Mouse (Mus musculus): ENCODE measurements around the gene 3110009E18Rik. TPM values are rescaled to one million over a fixed set of nuclear protein-coding genes. Genes with fewer than 3 reads are reported as not detected.
A peak's percentile ranks its signal among the peaks of the same experiment; 100 is the strongest.
"Not testable (repeated sequence)": the region's sequence is repeated elsewhere in the genome, so short reads cannot be mapped to it uniquely, and the experiment has no call there.

Gene 3110009E18Rik
- total and polyA plus RNA-seq, 3 experiments: 15.1 to 16.5 TPM; not detected in 1

GRCm38 (mm10) chr1:120093482-120094134, 27.4 kb upstream of the 3110009E18Rik start:
- TF ChIP-seq ZC3H11A (IDR thresholded peaks at IDR 0.05; ENCODE audit: low read depth, low read length) (peak; percentile 74), CTCF (IDR thresholded peaks at IDR 0.05 in 2 of 3, conservative IDR thresholded peaks at IDR 0.05 in 1 of 3; ENCODE audit: control insufficient read depth in 1 of 3, insufficient read depth in 1 of 3, low read depth in 2 of 3, low read length in 3 of 3, poor library complexity in 1 of 3, severe bottlenecking in 1 of 3) (peak; percentile 86 to 93 (median 93)), SMC3 (IDR thresholded peaks at IDR 0.05; ENCODE audit: low read depth, low read length) (peak; percentile 81), RAD21 (IDR thresholded peaks at IDR 0.05; ENCODE audit: low read depth, low read length) (peak; percentile 87)
- H3K4me3 ChIP-seq (ENCODE audit: control insufficient read depth in 1 of 2, insufficient read depth in 1 of 2, low read depth in 2 of 2, low read length in 2 of 2); H3K27me3 ChIP-seq (ENCODE audit: control insufficient read depth in 1 of 2, insufficient read depth in 2 of 2, low read length in 2 of 2); H3K79me2 ChIP-seq (ENCODE audit: control insufficient read depth, insufficient read depth, low read length, poor library complexity); H3K4me1 ChIP-seq (ENCODE audit: control insufficient read depth in 1 of 2, insufficient read depth in 2 of 2, low read length in 2 of 2); H3K9ac ChIP-seq (ENCODE audit: control insufficient read depth, low read depth, low read length, poor library complexity, severe bottlenecking); H3K9me3 ChIP-seq (replicated peaks; ENCODE audit: insufficient read depth, low read length); H3K36me3 ChIP-seq (ENCODE audit: control insufficient read depth in 1 of 2, insufficient read depth in 2 of 2, low read length in 2 of 2); H3K27ac ChIP-seq (ENCODE audit: control insufficient read depth, low read depth, low read length): not testable (repeated sequence)
- peak; percentile 88 for DNase-seq (ENCODE audit: low read depth, low spot score)

- Histone ChIP-seq H3K9me3 (replicated peaks; ENCODE audit: insufficient read depth, low read length) (no peaks in the 10 kb centered on the region), H3K4me1 (ENCODE audit: control insufficient read depth in 1 of 2, insufficient read depth in 2 of 2, low read length in 2 of 2) (peaks cover 0 to 11% of the 10 kb centered on the region in 2 experiments; a peak in 3 of 4 replicates), H3K36me3 (ENCODE audit: control insufficient read depth in 1 of 2, insufficient read depth in 2 of 2, low read length in 2 of 2) (no peaks in the 10 kb centered on the region; a peak in 1 of 4 replicates), H3K27me3 (ENCODE audit: control insufficient read depth in 1 of 2, insufficient read depth in 2 of 2, low read length in 2 of 2) (no peaks in the 10 kb centered on the region), H3K79me2 (ENCODE audit: control insufficient read depth, insufficient read depth, low read length, poor library complexity) (no peaks in the 10 kb centered on the region), H3K4me3 (ENCODE audit: control insufficient read depth in 1 of 2, insufficient read depth in 1 of 2, low read depth in 2 of 2, low read length in 2 of 2) (no peak overlapping the region), H3K27ac (ENCODE audit: control insufficient read depth, low read depth, low read length) (no peak overlapping the region), H3K9ac (ENCODE audit: control insufficient read depth, low read depth, low read length, poor library complexity, severe bottlenecking) (no peak overlapping the region)
- TF ChIP-seq GATA1 (IDR thresholded peaks at IDR 0.05; ENCODE audit: low read depth, low read length) (peak; percentile 50), MYB (IDR thresholded peaks at IDR 0.05; ENCODE audit: low read depth, low read length) (no peak), EP300 (IDR thresholded peaks at IDR 0.05; ENCODE audit: low read depth in 1 of 2, low read length in 2 of 2) (peak; percentile 30 to 34; a peak in 1 of 4 replicates), TAL1 (IDR thresholded peaks at IDR 0.05; ENCODE audit: low read length) (peak; percentile 15; the same call in 1 of the 2 replicates)
- DNase-seq (ENCODE audit: low read depth, low spot score): peak; percentile 76
Measured at GRCm38 (mm10) chr1:120094920-120095319, 26.1 kb upstream of the 3110009E18Rik start.

GRCm38 (mm10) chr1:120098327-120098726, 22.7 kb upstream of the 3110009E18Rik start:
- H3K27me3 ChIP-seq (ENCODE audit: control insufficient read depth in 1 of 2, insufficient read depth in 2 of 2, low read length in 2 of 2): no peaks in the 10 kb centered on the region
- no peak overlapping the region for H3K27ac ChIP-seq (ENCODE audit: control insufficient read depth, low read depth, low read length)
- H3K4me1 ChIP-seq (ENCODE audit: control insufficient read depth in 1 of 2, insufficient read depth in 2 of 2, low read length in 2 of 2): peaks cover 0 to 11% of the 10 kb centered on the region in 2 experiments; a peak in 3 of 4 replicates
- no peaks in the 10 kb centered on the region; a peak in 1 of 4 replicates for H3K36me3 ChIP-seq (ENCODE audit: control insufficient read depth in 1 of 2, insufficient read depth in 2 of 2, low read length in 2 of 2)
- no peaks in the 10 kb centered on the region for H3K9me3 ChIP-seq (replicated peaks; ENCODE audit: insufficient read depth, low read length)
- DNase-seq (ENCODE audit: low read depth, low spot score): peak; percentile 72
- peak; percentile 59 for TF ChIP-seq SMC3 (IDR thresholded peaks at IDR 0.05; ENCODE audit: low read depth, low read length)
- TF ChIP-seq MAZ (IDR thresholded peaks at IDR 0.05; ENCODE audit: low read depth, low read length): no peak
- peak; percentile 50 for TF ChIP-seq ZC3H11A (IDR thresholded peaks at IDR 0.05; ENCODE audit: low read depth, low read length)
- TF ChIP-seq RCOR1 (IDR thresholded peaks at IDR 0.05; ENCODE audit: low read depth, low read length): no peak
- TF ChIP-seq JUND (IDR thresholded peaks at IDR 0.05; ENCODE audit: low read depth, low read length): no peak
- TF ChIP-seq CHD2 (IDR thresholded peaks at IDR 0.05; ENCODE audit: low read length): no peak
- no peak for TF ChIP-seq TCF12 (IDR thresholded peaks at IDR 0.05; ENCODE audit: low read depth, low read length)
- no peak for TF ChIP-seq CHD1 (IDR thresholded peaks at IDR 0.05; ENCODE audit: low read depth, low read length)
- peak; percentile 58 to 65 (median 64) for TF ChIP-seq CTCF (IDR thresholded peaks at IDR 0.05 in 2 of 3, conservative IDR thresholded peaks at IDR 0.05 in 1 of 3; ENCODE audit: control insufficient read depth in 1 of 3, insufficient read depth in 1 of 3, low read depth in 2 of 3, low read length in 3 of 3, poor library complexity in 1 of 3, severe bottlenecking in 1 of 3)
- no peak for TF ChIP-seq ZNF384 (IDR thresholded peaks at IDR 0.05; ENCODE audit: low read depth, low read length)
- TF ChIP-seq ETS1 (IDR thresholded peaks at IDR 0.05; ENCODE audit: low read depth, low read length): no peak
- peak; percentile 64 for TF ChIP-seq RAD21 (IDR thresholded peaks at IDR 0.05; ENCODE audit: low read depth, low read length)
- TF ChIP-seq E2F4 (IDR thresholded peaks at IDR 0.05; ENCODE audit: borderline replicate concordance, low read depth, low read length): no peak
- TF ChIP-seq GABPA (IDR thresholded peaks at IDR 0.05; ENCODE audit: low read depth, low read length): no peak
- H3K9ac ChIP-seq (ENCODE audit: control insufficient read depth, low read depth, low read length, poor library complexity, severe bottlenecking): no peak overlapping the region
- H3K79me2 ChIP-seq (ENCODE audit: control insufficient read depth, insufficient read depth, low read length, poor library complexity): no peaks in the 10 kb centered on the region
- no peak overlapping the region for H3K4me3 ChIP-seq (ENCODE audit: control insufficient read depth in 1 of 2, insufficient read depth in 1 of 2, low read depth in 2 of 2, low read length in 2 of 2)
